Mouse (Mus musculus): ENCODE measurements around the gene Flvcr2. TPM values are rescaled to one million over a fixed set of nuclear protein-coding genes. Genes with fewer than 3 reads are reported as not detected.

Gene Flvcr2
- total RNA-seq, 2 experiments from 2014 or later, result 0.33 to 0.69 TPM

DNA sequence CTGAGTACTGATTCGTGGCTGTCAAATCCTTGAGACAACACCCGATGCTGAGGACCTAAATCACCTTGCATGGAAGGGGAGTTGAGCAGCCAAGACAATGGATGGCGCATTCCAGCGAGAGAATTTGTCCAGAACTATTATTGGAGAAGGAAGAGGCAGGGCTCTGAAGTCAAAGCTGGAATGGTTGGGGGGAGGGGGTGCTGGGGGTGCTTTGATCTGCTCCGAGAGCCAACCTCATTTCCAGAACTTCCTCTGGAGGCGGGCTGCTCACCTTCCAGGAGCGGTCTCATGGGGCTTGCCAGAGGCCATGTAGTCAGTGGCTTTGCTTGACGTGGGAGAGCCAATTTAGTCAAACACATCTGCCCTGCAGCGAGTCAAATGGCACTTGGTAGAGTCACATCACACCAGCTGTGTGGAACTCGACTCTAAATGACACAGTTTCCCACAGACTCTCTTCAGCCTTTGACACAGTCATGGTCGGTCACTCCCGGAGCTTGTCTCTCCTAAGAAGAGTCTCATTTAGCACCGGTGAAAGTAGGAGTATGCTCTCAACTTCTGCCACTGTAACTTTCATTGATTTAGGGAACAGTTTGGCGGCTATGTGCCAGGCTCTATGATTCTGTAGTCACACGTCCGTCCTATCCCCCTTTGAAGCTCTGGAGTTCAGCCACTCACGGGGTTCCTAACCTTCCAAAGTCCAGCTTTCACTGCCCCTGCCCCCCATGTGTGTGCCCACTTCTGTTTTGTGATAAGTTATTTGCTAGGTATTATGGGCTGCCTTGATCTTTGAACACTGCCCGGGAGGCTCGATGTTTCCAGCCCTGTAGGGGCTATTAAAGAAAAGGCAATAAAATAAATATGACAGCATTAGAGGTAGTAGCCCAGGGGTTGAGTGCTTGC, 38.8 kb downstream of the Flvcr2 start:
- DNase-seq, result peak; percentile 17 to 35
- intact Hi-C loops (cut with DNase I), result no loop called here

DNA sequence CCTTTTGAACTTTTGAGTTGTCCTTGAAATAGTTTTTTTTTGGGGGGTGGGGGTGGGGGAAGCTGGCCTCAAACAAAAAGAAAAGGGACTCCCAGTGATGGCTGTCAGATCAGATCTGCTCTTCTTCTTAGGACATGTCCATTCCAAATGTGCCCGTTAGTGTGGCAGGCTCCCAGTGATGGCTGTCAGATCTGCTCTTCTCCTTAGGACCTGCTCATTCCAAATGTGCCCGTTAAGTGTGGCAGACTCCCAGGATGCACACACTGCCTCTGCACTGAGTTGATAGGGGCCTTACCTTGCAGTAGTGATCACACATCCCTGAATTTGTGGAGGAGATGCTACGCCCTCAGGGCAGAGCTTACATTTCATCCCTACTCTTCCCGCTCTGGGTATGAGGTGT, 45.8 kb downstream of the Flvcr2 start:
- intact Hi-C loops (cut with DNase I), result no loop called here
- DNase-seq, result no peak

DNA sequence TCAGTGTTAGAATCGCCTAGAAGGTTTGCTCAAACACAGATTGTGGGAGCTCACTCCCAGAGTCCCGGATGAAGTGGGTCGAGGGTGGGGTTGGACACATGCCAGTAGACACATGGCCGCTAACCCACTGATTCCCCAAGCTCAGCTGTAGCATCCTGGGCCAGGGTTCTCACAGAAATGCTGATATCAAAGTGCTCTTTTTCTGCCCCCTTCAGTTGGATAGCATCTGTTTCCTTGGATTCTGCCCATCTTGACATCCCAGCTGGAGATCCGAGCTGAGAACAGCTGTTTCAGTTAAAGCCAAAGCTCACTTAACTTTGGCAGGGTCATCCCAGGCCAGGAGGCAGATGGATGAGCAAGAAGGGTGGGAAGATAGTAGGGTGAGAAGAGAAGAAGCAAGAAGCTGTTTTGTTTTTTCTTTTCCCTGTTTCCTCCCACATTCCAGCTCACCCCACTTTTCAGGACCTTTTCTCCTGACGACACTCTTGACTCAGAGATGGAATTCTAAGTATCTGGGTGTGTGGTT, 46.5 kb downstream of the Flvcr2 start:
- intact Hi-C loops (cut with DNase I), result no loop called here
- DNase-seq, result peak; percentile 18 to 43

DNA sequence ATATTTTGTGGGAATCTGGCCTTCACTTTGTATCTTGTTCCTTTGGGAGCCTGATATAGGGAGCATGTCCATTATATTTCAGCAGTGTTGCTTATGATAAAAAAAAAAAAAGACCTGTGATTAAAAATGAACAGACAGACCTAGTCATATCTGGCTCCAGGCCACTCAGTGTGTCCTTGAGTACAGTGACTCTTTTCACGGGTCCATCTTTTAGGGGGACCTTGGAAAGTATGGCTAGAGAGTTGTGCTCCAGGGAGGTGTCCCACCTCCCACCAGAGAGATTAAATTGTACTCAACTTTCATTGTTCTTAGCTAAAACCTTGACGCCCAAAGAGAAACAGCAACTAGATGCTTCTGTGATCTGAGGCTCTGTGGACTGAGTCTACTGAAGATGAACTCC, 47.8 kb downstream of the Flvcr2 start:
- DNase-seq, result no peak
- intact Hi-C loops (cut with DNase I), result no loop called here

DNA sequence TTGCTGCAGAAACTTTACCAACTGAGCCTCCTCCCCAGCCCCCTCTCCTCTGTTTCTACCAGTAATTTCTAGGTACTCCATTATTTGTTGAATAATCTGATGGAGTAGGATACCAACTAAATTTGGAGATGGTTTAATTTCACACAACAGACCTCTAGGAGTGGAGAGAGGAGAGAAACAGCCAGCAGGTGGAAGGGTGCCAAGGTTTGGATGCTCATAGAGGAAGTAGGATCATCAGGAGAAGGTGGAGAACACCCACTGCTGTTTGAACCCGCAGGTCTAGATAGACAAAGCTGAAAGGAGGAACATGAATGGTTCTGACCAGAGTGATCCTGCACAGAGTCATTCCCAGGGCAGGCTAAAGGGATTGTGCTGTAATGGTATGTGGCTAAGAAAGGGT, 49.2 kb downstream of the Flvcr2 start:
- DNase-seq, result no peak
- intact Hi-C loops (cut with DNase I), result no loop called here

DNA sequence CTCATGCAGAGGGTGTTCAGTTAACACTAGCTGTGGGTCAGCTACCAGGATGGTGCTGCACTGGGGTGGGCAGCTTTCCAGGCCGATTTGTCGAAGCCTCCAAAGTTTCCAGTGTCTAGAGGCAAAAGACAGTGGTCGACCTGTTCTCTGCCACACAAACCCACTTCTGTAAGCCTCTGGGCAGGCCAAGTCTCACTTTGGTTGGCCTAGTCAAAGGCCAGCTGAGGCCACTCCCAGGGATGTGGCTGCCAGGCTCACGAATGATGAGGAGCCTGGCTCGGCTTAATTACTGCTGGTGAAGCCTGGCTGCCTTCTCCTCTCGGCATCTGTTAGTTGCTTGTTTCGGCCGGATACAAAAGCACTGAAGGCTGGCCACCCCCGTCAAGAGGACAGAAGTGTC, 53.7 kb downstream of the Flvcr2 start:
- DNase-seq, result no peak
- intact Hi-C loops (cut with DNase I), result no loop called here

DNA sequence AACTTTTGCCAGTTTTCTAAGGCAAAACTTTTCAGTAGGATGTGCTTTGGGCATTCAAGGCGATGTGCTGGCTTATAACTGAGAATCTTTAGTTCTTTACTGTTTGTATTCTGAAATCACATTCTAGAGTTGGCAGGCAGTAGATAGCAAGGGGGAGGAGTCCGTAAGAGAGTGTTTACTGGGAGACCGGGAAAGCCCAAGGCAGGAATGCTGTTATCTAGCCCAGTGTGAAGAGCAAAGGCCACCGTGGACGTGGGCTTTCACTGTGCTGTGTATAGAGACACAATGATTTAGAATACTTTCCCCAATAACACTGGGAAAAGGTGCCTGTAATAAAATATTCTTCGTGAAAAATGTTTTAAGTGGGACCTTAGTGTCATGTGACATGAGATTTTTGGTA, 63.4 kb downstream of the Flvcr2 start:
- intact Hi-C loops (cut with DNase I), result no loop called here

DNA sequence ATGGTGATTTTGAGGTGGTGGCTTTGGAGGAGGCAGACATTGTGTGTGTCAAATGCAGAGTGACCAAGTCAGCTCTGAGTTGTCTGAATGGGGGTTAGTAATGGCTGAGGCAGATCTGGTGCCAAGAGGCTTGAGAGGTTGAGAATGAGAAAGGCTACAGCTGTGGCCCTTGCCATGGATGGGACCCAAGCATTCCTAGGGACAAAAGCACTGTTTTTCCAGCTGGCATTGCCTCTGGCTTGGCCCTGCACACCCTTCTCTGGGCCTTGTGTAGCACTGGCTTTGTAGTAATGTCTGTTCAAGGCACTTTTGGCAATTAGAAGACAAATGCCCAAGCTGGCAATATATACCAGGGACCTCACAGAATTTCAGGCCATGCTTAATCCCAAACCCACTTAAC, 64.6 kb downstream of the Flvcr2 start:
- DNase-seq, result no peak
- intact Hi-C loops (cut with DNase I), result no loop called here

More for the DNA sequence above, 63.4 kb downstream of the Flvcr2 start:
- DNase-seq, result no peak

DNA sequence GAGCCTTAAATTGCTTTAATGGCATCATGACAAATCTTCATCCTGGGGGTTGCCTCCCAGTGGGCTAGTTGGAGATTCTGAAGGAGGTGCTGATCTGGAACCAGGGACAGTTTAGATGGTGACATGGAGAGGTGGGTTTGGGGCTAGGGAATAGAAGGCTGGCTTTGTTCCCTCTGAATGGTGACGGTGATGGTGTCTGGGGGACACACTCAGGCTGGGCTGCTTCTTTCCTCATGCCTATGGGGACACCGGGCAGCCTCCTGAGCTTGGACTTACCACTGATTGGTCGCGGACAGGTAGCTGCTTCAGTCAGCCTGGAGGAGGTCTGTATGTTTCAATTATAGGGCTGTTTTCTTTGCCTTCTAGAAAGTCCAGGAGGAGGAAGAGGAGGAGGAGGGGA, 65.3 kb downstream of the Flvcr2 start:
- no peak for DNase-seq
- intact Hi-C loops (cut with DNase I), result no loop called here

DNA sequence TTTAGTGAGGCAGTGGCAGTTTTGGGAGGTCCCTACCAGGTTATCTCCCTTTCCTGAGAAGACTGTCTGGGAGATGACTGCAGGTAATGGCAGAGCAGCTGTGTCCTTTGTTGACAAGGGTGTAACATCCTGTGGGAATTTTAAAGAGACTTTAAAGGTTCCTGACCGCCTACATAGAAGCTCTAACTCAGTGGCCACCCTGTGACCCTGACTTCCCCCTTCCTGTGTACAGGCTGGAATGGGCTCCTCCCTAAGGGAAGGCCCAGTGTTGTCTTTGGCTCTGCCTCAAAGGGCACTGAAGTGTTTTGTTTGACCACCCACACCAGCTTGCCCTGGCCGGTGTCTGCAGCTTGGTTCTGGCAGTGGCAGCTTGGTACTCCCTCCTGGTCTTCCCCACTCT, 67.3 kb downstream of the Flvcr2 start:
- intact Hi-C loops (cut with DNase I), result no loop called here
- peak; percentile 20 to 21 for DNase-seq

DNA sequence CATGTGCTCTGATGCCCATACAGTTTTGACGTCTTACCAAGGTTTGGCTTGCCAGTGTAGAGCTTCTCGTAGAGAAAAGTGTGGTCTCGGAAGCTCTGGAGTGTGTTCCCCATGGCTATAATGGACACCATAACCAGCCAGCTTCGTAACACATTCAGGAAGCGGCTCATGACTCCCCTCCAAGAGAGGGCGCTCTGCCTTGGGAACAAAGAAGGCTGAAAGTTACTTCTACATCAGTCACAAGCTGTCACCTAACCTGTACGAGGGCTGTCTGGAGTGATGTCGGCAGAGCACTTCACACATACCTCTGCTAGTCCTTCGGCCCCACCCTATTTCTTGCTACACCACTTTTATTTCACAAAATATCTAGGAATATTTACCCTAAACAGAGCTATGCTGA, 75.7 kb downstream of the Flvcr2 start:
- no peak for DNase-seq

DNA sequence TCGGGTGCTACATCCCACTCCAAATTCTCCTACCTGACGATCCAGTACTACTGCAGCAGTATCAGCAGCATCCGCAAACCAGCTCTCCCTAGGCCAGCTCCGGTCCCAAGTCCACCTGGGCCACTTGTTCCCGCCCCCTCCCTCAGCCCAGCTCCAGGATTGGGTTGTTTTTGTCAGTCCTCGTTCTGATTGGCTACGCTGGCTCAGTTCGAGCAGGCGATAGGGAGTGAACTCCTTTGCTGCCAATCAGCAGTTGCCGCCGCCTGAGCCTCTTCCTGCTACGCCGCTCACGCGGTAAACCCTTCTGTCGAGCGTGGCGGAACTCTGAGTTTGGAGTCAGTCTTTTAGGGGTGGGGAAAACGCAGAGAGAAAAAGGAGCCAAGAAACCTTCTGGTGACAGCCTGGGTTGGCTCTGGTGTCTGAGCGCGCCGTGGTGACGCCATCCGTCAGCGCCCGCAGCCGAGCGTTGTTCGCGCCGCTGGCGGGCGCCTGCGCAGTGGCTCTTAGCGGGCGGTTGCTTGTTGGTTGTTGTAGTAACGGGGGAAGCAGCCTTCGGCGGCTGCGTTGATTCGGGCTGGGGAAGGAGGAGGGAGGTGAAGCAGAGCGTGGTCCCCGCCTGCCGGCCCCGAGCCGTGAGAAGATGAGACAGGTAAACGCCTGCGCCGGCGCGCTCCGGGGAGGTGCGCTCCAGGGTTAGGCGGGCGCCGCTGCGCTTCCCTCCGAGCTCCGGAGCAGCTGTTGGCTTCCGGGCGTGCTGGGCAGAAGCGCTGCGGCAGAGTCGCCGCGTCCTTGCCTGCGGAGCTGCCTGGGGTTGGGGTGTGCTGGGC, 78.3 kb downstream of the Flvcr2 start, which contains the start of the genes Erg28 and Ttll5:
Gene Erg28 (minus strand): TSS at position 113 of the 827 bp plus-strand sequence.
Gene Ttll5 (plus strand): TSS at position 222 of the 827 bp plus-strand sequence.
- DNase-seq, result peak; percentile 92 to 96
- intact Hi-C loops (cut with DNase I), result no loop called here

More for the DNA sequence above, 75.7 kb downstream of the Flvcr2 start:
- intact Hi-C loops (cut with DNase I), result no loop called here

DNA sequence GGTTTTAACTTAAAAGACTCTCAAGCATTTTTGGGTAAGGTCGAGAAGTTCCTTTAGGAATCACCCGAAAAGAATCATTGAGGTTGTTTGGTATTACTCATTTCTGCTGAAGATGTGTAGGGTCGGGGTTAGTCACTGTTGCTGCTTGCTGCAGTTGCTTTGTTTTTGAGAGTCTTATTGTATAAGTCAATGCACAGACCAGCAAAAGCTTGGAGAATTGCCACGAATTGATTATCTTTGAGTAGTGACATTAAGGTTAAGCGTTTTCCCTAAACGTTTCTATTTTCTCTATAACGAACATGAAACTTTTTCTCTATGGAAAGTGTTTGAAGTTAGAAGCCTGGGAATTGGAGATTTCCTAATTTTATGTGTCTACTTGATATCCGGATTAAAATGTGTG, 79.0 kb downstream of the Flvcr2 start:
- no peak for DNase-seq
- intact Hi-C loops (cut with DNase I), result no loop called here

DNA sequence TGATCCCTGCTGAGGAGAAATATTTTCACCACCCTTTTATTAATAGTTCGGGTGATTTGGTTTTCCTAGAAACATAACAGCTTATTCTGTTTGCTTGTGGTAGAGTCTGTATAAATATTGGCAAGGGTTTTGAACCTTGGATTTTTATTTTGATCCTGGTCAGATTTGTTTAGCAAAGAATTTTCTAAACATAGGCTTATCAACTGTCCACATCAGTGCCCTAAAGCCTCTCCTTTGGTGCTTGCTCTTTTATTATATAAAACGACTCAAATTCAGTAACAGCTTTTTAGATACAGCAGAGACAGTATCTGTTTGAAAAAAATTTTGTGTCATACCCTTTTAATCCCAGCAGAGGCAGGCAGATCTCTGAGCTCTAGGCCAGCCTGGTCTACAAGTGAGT, 79.5 kb downstream of the Flvcr2 start:
- DNase-seq, result no peak
- intact Hi-C loops (cut with DNase I), result no loop called here

DNA sequence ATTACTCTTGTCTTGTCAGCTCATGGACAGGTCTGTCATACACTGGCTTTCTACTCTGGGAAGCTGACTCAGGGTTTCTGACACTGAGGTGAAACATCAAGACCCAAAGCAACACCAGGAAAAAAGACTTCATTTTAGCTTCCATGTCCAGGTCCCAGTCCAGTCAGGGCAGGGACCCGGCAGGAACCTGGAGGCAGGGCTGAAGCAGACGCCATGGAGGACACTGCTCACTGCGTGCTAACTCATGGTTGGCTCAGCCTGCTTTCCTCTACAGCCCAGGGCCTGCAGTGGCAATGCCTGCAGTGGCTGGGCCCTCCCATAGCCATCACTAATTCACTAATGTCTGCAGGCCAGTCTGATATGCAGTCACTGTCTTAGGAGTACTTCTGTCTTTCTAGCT, 82.5 kb downstream of the Flvcr2 start:
- intact Hi-C loops (cut with DNase I), result no loop called here
- DNase-seq, result no peak

DNA sequence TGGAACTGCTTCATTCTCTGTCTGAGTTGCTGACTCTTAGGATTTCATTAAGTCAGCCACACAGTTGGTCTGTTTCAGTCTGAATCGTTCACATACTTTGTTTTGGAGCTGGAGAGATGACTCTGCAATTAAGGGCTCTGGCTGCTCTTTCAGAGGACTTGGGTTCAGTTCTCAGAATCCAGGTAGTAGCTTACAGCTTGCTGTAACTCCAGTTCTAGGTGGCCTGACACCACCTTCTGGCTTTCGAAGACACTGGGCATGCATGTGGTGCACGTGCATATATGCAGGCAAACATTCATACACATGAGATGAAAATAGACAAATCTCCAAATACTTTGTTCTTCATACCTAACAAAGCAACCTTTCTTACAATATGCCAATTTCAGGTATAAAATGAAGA, 83.5 kb downstream of the Flvcr2 start:
- DNase-seq, result no peak
- intact Hi-C loops (cut with DNase I), result no loop called here

DNA sequence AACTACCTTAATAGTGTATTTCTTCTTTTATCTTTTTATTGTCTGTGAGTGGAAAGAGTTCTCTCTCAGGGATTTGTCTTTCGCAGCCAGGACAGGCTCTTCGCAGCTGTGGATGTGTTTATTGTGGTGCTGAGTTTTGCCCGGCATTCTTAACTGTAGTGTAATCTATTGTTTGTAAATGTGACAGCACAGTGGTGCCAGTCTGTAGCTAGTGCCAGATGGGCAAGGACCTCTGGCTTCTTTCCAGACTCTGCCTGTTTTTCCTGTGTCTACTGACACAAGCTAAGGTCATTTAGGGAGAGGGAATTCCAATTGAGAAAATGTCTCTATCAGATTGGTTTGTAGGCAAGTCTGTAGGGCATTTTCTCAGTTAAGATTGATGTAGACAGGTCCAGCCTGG, 84.4 kb downstream of the Flvcr2 start:
- no peak for DNase-seq

DNA sequence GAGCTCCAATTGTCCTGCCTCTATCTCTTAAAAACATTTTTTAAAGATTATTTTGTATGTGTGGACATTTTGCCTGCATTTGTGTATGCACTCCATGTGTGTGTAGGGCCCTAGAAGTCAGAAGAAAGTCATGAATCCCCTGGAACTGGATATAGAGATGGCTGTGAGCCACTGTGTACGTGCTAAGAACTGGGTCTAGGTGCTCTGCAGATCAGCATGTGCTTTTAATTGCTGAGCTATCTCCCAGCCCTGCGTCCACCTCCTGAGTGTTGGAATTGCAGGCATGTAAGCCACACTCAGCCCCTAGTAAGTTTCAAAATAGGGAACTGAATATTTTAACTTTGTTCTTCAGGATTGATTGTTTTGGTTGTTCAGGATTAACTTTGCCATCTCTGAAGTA, 88.2 kb downstream of the Flvcr2 start:
- intact Hi-C loops (cut with DNase I), result no loop called here
- no peak for DNase-seq

More for the DNA sequence above, 84.4 kb downstream of the Flvcr2 start:
- intact Hi-C loops (cut with DNase I), result no loop called here

DNA sequence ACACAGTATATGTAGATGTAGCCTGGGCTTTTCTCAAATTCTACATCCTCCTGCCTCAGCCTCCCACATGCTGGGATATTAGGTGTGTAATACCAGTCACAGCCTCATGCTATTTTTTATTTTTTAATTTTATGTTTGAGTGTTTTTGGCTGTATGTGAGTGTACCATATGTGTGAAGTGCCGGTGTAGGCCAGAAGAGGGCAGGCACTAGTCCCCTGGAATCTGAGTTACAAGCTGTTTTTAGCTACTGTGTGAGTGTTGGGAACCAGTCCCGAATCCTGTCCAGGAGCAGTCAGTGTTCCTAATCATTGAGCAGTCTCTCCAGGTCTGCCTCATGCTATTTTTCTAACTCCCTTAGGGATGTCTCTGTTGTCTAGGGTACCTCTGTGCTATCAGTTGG, 91.4 kb downstream of the Flvcr2 start:
- no peak for DNase-seq
- intact Hi-C loops (cut with DNase I), result no loop called here

DNA sequence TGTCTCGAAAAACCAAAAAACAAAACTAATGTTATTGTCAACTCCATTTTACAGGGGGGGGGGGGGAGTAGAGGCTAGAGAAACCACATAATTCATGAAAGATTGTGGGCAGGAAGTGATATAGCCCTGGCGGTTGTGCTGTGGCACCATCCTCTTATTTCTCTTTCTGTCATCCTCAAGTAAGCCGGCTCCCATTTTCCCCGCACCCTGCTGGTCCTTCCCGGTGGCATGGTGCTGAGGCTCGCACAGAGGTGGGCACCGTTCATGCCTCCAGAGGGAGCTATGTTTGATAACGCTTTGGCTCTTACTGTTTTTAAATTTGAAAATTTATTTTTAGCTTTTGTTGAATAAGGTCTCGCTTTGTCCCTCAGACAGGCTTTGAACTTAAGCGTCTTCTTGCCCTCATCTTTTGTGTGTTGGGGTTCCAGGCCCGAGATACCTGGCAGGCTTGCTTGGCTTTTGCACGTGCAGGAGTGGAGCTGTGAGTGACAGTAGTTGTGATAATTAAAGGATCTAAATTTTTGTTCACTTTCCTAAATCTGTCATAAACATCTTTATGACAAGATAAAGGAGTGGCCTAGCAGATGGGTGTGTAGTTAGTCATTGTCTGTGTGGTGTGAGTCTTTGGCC, 93.1 kb downstream of the Flvcr2 start:
- intact Hi-C loops (cut with DNase I), result no loop called here
- DNase-seq, result no peak
